Mouse (Mus musculus): ENCODE results near the gene Gimap8.

- no peak for TF ChIP-seq CHD2 (IDR thresholded peaks at IDR 0.05; ENCODE audit: low read length)
- no peak for TF ChIP-seq POLR2AphosphoS2 (IDR thresholded peaks at IDR 0.05; ENCODE audit: low read depth, low read length)
- TF ChIP-seq CTCF (conservative IDR thresholded peaks at IDR 0.05 in 1 of 2, IDR thresholded peaks at IDR 0.05 in 1 of 2; ENCODE audit: low read depth in 2 of 2, low read length in 2 of 2), result no peak
Observed at GRCm38 (mm10) chr6:48669446-48669969, 22.5 kb downstream of the Gimap8 start.
